Mouse (Mus musculus) ES-Bruce4 (cell line): Measurements from ENCODE around the gene Senp1. TPM values are rescaled to one million over a fixed set of nuclear protein-coding genes. Genes with fewer than 3 reads are reported as not detected.

Experiments
- H3K27ac ChIP-seq: 2 replicates; pipeline ENCODE4 v1.5.1; 2012; ENCODE audit warnings: low read length, inconsistent platforms; ENCODE audit not compliant: insufficient read depth
- H3K27me3 ChIP-seq: 2 replicates; pipeline ENCODE4 v1.6.1; 2012; ENCODE audit warnings: mild to moderate bottlenecking, low read length, inconsistent platforms; ENCODE audit not compliant: control insufficient read depth, poor library complexity, insufficient read depth, severe bottlenecking
- H3K36me3 ChIP-seq: 2 replicates; pipeline ENCODE4 v1.6.1; 2012; ENCODE audit warnings: inconsistent platforms, mild to moderate bottlenecking, low read length, moderate library complexity; ENCODE audit not compliant: control insufficient read depth, poor library complexity, insufficient read depth, severe bottlenecking
- H3K4me1 ChIP-seq: one replicate; pipeline ENCODE4 v1.8.1; 2011; ENCODE audit warnings: low read length; ENCODE audit not compliant: control insufficient read depth, insufficient read depth
- H3K4me3 ChIP-seq: 2 replicates; pipeline ENCODE4 v1.5.1; 2011; ENCODE audit warnings: low read depth, mild to moderate bottlenecking, low read length
- H3K9ac ChIP-seq: 2 replicates; pipeline ENCODE4 v1.6.1; 2012; ENCODE audit warnings: low read depth, mild to moderate bottlenecking, inconsistent platforms; ENCODE audit not compliant: poor library complexity, severe bottlenecking
- H3K9me3 ChIP-seq: replicated peaks from 2 replicates; pipeline ENCODE4 v1.6.1; 2012; ENCODE audit warnings: mild to moderate bottlenecking, low read length, inconsistent platforms; ENCODE audit not compliant: control insufficient read depth, poor library complexity, insufficient read depth, severe bottlenecking
- CTCF ChIP-seq: IDR thresholded peaks from one replicate; pipeline ENCODE4 v1.8.1; 2011; ENCODE audit warnings: low read depth, low read length
- EP300 ChIP-seq: IDR thresholded peaks from 2 replicates; pipeline ENCODE4 v1.6.1; 2011; ENCODE audit warnings: low read depth, low read length; ENCODE audit not compliant: insufficient read depth
- POLR2A ChIP-seq: IDR thresholded peaks from one replicate; pipeline ENCODE4 v1.8.1; 2011; ENCODE audit warnings: low read length; ENCODE audit not compliant: insufficient read depth
- polyA plus RNA-seq: library from polyadenylated mRNA; stranded (reverse); fragments of >200 nt; gene quantifications from 2 replicates; pipeline ENCODE4 v1.2.4, GENCODE M21; 2011; ENCODE audit warnings: low read depth; ENCODE audit not compliant: missing spikeins, insufficient read depth, insufficient read length

Senp1 gene
- polyA plus RNA-seq, 1 experiment = 70.6 TPM

GRCm38 (mm10) chr15:98048918-98049700 lies 44.4 kb downstream of the Senp1 start:
- TF ChIP-seq POLR2A (no peak), CTCF (no peak), EP300 (no peak)
- Histone ChIP-seq H3K4me1 (no peaks in the 10 kb centered on the region), H3K9me3 (no peaks in the 10 kb centered on the region), H3K27ac (no peak overlapping the region), H3K36me3 (peaks cover 45% of the 10 kb centered on the region), H3K4me3 (no peak overlapping the region), H3K9ac (no peak overlapping the region), H3K27me3 (no peaks in the 10 kb centered on the region)

GRCm38 (mm10) chr15:98044387-98044786 lies 49.2 kb downstream of the Senp1 start:
- TF ChIP-seq CTCF = peak; percentile 25
- TF ChIP-seq POLR2A = no peak
- TF ChIP-seq EP300 = no peak
- Histone ChIP-seq H3K4me1 (no peaks in the 10 kb centered on the region), H3K9ac (no peak overlapping the region), H3K27me3 (no peaks in the 10 kb centered on the region), H3K27ac (no peak overlapping the region), H3K4me3 (no peak overlapping the region), H3K36me3 (peaks cover 51% of the 10 kb centered on the region), H3K9me3 (no peaks in the 10 kb centered on the region)

DNA sequence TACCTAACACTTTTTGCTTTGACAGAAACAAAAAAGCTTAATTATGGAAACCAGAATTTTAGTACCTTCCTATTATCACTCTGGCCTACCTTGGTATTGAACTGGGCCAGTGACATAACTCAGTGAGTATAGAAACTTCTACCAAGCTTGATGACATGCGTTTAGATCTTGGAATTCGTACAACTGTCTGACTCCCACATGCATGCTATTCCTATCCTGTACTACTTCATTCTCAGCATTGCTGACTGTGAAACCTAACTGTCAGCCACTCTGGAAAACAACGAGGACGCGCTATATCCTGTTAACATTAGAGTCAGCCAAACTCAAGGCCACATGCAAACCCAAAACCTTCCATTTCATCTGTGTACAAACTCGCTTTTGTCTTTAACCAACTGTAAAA lies 49.6 kb downstream of the Senp1 start:
- H3K27ac ChIP-seq = no peak overlapping the region
- no peak overlapping the region for H3K4me3 ChIP-seq
- no peaks in the 10 kb centered on the region for H3K27me3 ChIP-seq
- H3K36me3 ChIP-seq = peaks cover 52% of the 10 kb centered on the region
- H3K9ac ChIP-seq = no peak overlapping the region
- no peak for TF ChIP-seq EP300
- no peak for TF ChIP-seq POLR2A
- no peak for TF ChIP-seq CTCF
- H3K9me3 ChIP-seq = no peaks in the 10 kb centered on the region
- no peaks in the 10 kb centered on the region for H3K4me1 ChIP-seq

GRCm38 (mm10) chr15:98042508-98042907 lies 51.0 kb downstream of the Senp1 start:
- Histone ChIP-seq H3K9ac (no peak overlapping the region), H3K4me3 (no peak overlapping the region), H3K36me3 (peaks cover 51% of the 10 kb centered on the region), H3K27me3 (no peaks in the 10 kb centered on the region), H3K27ac (no peak overlapping the region), H3K9me3 (no peaks in the 10 kb centered on the region), H3K4me1 (no peaks in the 10 kb centered on the region)
- TF ChIP-seq POLR2A = no peak
- TF ChIP-seq CTCF = no peak

- Histone ChIP-seq H3K9ac (no peak overlapping the region), H3K9me3 (no peaks in the 10 kb centered on the region), H3K27ac (no peak overlapping the region), H3K36me3 (peaks cover 29% of the 10 kb centered on the region), H3K4me3 (no peak overlapping the region), H3K27me3 (no peaks in the 10 kb centered on the region), H3K4me1 (peaks cover 2% of the 10 kb centered on the region)
- TF ChIP-seq EP300 (no peak), POLR2A (no peak), CTCF (no peak)
Measured at GRCm38 (mm10) chr15:98039682-98040081, 53.9 kb downstream of the Senp1 start.

DNA sequence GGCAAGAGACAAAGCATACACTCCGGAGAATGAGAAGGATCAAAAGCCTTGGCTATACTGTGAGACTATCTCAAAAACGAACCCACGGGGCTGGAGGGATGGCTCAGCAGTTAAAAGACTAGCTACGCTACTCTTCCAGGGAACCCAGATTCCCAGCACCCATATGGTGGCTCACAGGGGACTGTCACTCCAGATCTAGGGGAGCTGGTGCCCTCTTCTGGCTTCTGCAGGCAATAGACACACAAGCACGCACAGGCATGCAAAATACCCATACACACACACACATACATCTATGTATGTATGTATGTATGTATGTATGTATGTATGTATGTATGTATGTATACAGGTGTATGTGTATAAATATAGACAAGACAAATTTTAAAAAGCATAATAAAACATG lies 57.0 kb downstream of the Senp1 start:
- TF ChIP-seq EP300 = no peak
- TF ChIP-seq POLR2A = no peak
- peak; percentile 63 for TF ChIP-seq CTCF
- no peak overlapping the region for H3K9ac ChIP-seq
- no peak overlapping the region for H3K27ac ChIP-seq
- H3K4me1 ChIP-seq = peaks cover 2% of the 10 kb centered on the region
- H3K9me3 ChIP-seq = no peaks in the 10 kb centered on the region
- peaks cover 16% of the 10 kb centered on the region for H3K36me3 ChIP-seq
- H3K27me3 ChIP-seq = no peaks in the 10 kb centered on the region
- H3K4me3 ChIP-seq = no peak overlapping the region
